Mouse (Mus musculus) liver, postnatal 0 days (tissue): Measurements from ENCODE around the gene Naa20. TPM values are rescaled to one million over a fixed set of nuclear protein-coding genes. Genes with fewer than 3 reads are reported as not detected.

ENCODE experiments used
- ATAC-seq: fragments of 200-750 bp; cut with Nextera tagmentation; 2 replicates; pipeline ENCODE4 v1.8.0; 2017; ENCODE audit warnings: mild to moderate bottlenecking, moderate library complexity
- DNase-seq: peaks from one replicate; pipeline ENCODE4 v3.0.0-alpha.2; 2016
- H3K27ac ChIP-seq: fragments of 300-500 bp; sonication (generic); 2 replicates; pipeline ENCODE4 v1.5.1; 2014; ENCODE audit warnings: antibody characterized with exemption, moderate library complexity, mild to moderate bottlenecking, low read depth
- H3K27me3 ChIP-seq: fragments of 300-500 bp; sonication (generic); 2 replicates; pipeline ENCODE4 v1.6.1; 2014; ENCODE audit warnings: low read length, control low read depth, mixed read lengths; ENCODE audit not compliant: insufficient read depth
- H3K36me3 ChIP-seq: fragments of 300-500 bp; sonication (generic); replicated peaks from 2 replicates; pipeline ENCODE4 v1.6.1; 2014; ENCODE audit warnings: mild to moderate bottlenecking, control low read depth, low read length, moderate library complexity, mixed read lengths; ENCODE audit not compliant: insufficient read depth
- H3K4me1 ChIP-seq: fragments of 300-500 bp; sonication (generic); 2 replicates; pipeline ENCODE4 v1.6.1; 2014; ENCODE audit warnings: antibody characterized with exemption, mild to moderate bottlenecking, control low read depth; ENCODE audit not compliant: insufficient read depth
- H3K4me2 ChIP-seq: fragments of 300-500 bp; sonication (generic); 2 replicates; pipeline ENCODE4 v1.6.1; 2014; ENCODE audit warnings: low read depth, mild to moderate bottlenecking, low read length, moderate library complexity, mixed read lengths
- H3K4me3 ChIP-seq: fragments of 300-500 bp; sonication (generic); 2 replicates; pipeline ENCODE4 v1.5.1; 2014; ENCODE audit warnings: low read depth, low read length
- H3K9ac ChIP-seq: fragments of 300-500 bp; sonication (generic); replicated peaks from 2 replicates; pipeline ENCODE4 v1.6.1; 2014; ENCODE audit warnings: mild to moderate bottlenecking, moderate library complexity
- H3K9me3 ChIP-seq: fragments of 300-500 bp; sonication (generic); 2 replicates; pipeline ENCODE4 v1.6.1; 2016; ENCODE audit warnings: mild to moderate bottlenecking, control low read depth, low read length, mixed read lengths
- CTCF ChIP-seq: sonication (generic); IDR thresholded peaks from 2 replicates; pipeline ENCODE4 v1.5.1; 2016; ENCODE audit warnings: antibody characterized with exemption, low read depth
- EP300 ChIP-seq: IDR thresholded peaks from 2 replicates; pipeline ENCODE4 v1.6.1; 2016; ENCODE audit warnings: antibody characterized with exemption, low read depth, mild to moderate bottlenecking
- WGBS: fragments of 180-500 bp; shearing (Covaris S2); extraction: QIAGEN DNeasy Blood & Tissue Kit; methylation state at CpG from one replicate; pipeline ENCODE4 v1.1.7; 2014; ENCODE audit not compliant: insufficient replicate concordance; 5-methylcytosine and 5-hydroxymethylcytosine counted together
- microRNA-seq: library from miRNA; unstranded; fragments of <30 nt; microRNA quantifications from one replicate; pipeline ENCODE4, GENCODE M21; 2016
- polyA plus RNA-seq: library from polyadenylated mRNA; unstranded; fragments of >200 nt; fragmentation: Nextera tagmentation; extraction: Ambion mirVana; gene quantifications from 2 replicates; pipeline ENCODE4 v1.2.1, GENCODE M21; 2015

The Naa20 gene
- polyA plus RNA-seq, 1 experiment from 2014 or later: 60.0 TPM

- Histone ChIP-seq H3K4me2 (no peak overlapping the region), H3K4me1 (no peaks in the 10 kb centered on the region), H3K9me3 (no peaks in the 10 kb centered on the region), H3K36me3 (no peaks in the 10 kb centered on the region), H3K27ac (no peak overlapping the region), H3K4me3 (no peak overlapping the region), H3K9ac (no peak overlapping the region), H3K27me3 (no peaks in the 10 kb centered on the region)
- TF ChIP-seq EP300: no peak
- no peak for TF ChIP-seq CTCF
- DNase-seq (no peak), ATAC-seq (no peak)
- WGBS: 65% methylated on average over 10 of the region's 10 CpGs
Observed at GRCm38 (mm10) chr2:145955844-145956243, 53.9 kb downstream of the Naa20 start.

GRCm38 (mm10) chr2:145956318-145956717 is 54.4 kb downstream of the Naa20 start:
- H3K4me3 ChIP-seq: no peak overlapping the region
- 49% methylated on average over 5 of the region's 5 CpGs for WGBS
- H3K27me3 ChIP-seq: no peaks in the 10 kb centered on the region
- no peak for DNase-seq
- TF ChIP-seq CTCF (no peak), EP300 (no peak)
- H3K4me1 ChIP-seq: no peaks in the 10 kb centered on the region
- no peaks in the 10 kb centered on the region for H3K9me3 ChIP-seq
- H3K4me2 ChIP-seq: no peak overlapping the region
- no peak overlapping the region for H3K27ac ChIP-seq
- ATAC-seq: no peak
- H3K9ac ChIP-seq: no peak overlapping the region
- H3K36me3 ChIP-seq: no peaks in the 10 kb centered on the region

GRCm38 (mm10) chr2:145957450-145957849 is 55.6 kb downstream of the Naa20 start:
- H3K4me3 ChIP-seq: no peak overlapping the region
- H3K9me3 ChIP-seq: no peaks in the 10 kb centered on the region
- no peak overlapping the region for H3K27ac ChIP-seq
- no peak overlapping the region for H3K4me2 ChIP-seq
- no peaks in the 10 kb centered on the region for H3K36me3 ChIP-seq
- no peak for DNase-seq
- TF ChIP-seq CTCF (peak; percentile 78), EP300 (no peak)
- no peak overlapping the region for H3K9ac ChIP-seq
- H3K27me3 ChIP-seq: no peaks in the 10 kb centered on the region
- H3K4me1 ChIP-seq: no peaks in the 10 kb centered on the region
- 0 out of 2 replicates have a peak, but pooled peaks have one; percentile 23 for ATAC-seq
- 10% methylated on average over 4 of the region's 4 CpGs for WGBS

- Histone ChIP-seq H3K27ac (no peak overlapping the region), H3K4me3 (no peak overlapping the region), H3K27me3 (no peaks in the 10 kb centered on the region), H3K9me3 (no peaks in the 10 kb centered on the region), H3K36me3 (no peaks in the 10 kb centered on the region), H3K4me1 (no peaks in the 10 kb centered on the region), H3K9ac (no peak overlapping the region), H3K4me2 (no peak overlapping the region)
- 76% methylated on average over 6 of the region's 6 CpGs for WGBS
- no peak for DNase-seq
- no peak for TF ChIP-seq CTCF
- TF ChIP-seq EP300: no peak
- ATAC-seq: no peak
Observed at GRCm38 (mm10) chr2:145958097-145958496, 56.2 kb downstream of the Naa20 start.

- no peaks in the 10 kb centered on the region for H3K9me3 ChIP-seq
- no peak overlapping the region for H3K9ac ChIP-seq
- ATAC-seq (no peak), DNase-seq (no peak)
- no peak overlapping the region for H3K4me3 ChIP-seq
- no peak for TF ChIP-seq CTCF
- TF ChIP-seq EP300: no peak
- no peak overlapping the region for H3K27ac ChIP-seq
- no peaks in the 10 kb centered on the region for H3K36me3 ChIP-seq
- H3K4me2 ChIP-seq: no peak overlapping the region
- WGBS: 78% methylated on average over 7 of the region's 7 CpGs
- H3K4me1 ChIP-seq: no peaks in the 10 kb centered on the region
- no peaks in the 10 kb centered on the region for H3K27me3 ChIP-seq
Observed at GRCm38 (mm10) chr2:145958551-145958950, 56.7 kb downstream of the Naa20 start.

DNA sequence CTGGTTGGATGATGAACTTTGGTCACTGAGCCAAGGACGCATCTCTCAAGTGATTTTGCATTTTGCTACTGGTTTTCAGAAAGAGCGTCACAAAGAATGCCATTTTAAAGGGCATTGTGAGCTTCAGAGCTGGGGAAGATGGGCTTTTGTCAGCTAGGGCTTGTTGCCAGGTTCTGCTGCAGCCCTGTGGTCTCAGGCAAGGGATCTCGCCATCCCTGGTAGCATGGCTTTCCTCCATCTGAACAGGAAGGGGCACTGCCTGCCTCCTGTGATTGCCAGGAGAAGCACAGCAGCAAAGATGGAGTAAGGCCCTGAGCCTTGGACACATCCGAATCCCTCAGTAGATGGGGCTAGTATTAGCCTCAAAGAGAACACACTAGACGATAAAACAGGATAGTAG is 60.0 kb downstream of the Naa20 start:
- Histone ChIP-seq H3K9me3 (no peaks in the 10 kb centered on the region), H3K36me3 (no peaks in the 10 kb centered on the region), H3K27ac (no peak overlapping the region), H3K27me3 (no peaks in the 10 kb centered on the region), H3K4me2 (no peak overlapping the region), H3K4me1 (no peaks in the 10 kb centered on the region), H3K9ac (no peak overlapping the region), H3K4me3 (no peak overlapping the region)
- no peak for TF ChIP-seq EP300
- TF ChIP-seq CTCF: no peak
- ATAC-seq (no peak), DNase-seq (no peak)
- WGBS: 79% methylated on average over 5 of the region's 5 CpGs

Small RNA genes within 50 kb of the gene (microRNA-seq; reads per million reads assigned to microRNA genes)
- gene Gm25026: not detected

Other genes with a start within 250 kb of the Naa20 start
- gene Rin2, start 226.9 kb upstream of the Naa20 start, polyA plus RNA-seq: 3.8 and 5.0 TPM in 2 replicates
- 0.05 TPM in 1 of 2 replicates, not detected in the other for gene Cfap61, start 32.7 kb downstream of the Naa20 start, polyA plus RNA-seq
- 9.7 and 10.7 TPM in 2 replicates for gene Crnkl1, start 32.9 kb downstream of the Naa20 start, polyA plus RNA-seq